Mouse (Mus musculus) erythroblast, embryonic 14.5 days (primary cell): ENCODE results near the gene Prkn.

Experiments
- GATA1 ChIP-seq: IDR thresholded peaks from 2 replicates; pipeline ENCODE4 v1.6.1; 2012; ENCODE audit warnings: low read length, inconsistent platforms, mixed read lengths
- TAL1 ChIP-seq: IDR thresholded peaks from 3 replicates; pipeline ENCODE4 v1.6.1; 2012; ENCODE audit warnings: low read length, inconsistent platforms, mixed read lengths

DNA sequence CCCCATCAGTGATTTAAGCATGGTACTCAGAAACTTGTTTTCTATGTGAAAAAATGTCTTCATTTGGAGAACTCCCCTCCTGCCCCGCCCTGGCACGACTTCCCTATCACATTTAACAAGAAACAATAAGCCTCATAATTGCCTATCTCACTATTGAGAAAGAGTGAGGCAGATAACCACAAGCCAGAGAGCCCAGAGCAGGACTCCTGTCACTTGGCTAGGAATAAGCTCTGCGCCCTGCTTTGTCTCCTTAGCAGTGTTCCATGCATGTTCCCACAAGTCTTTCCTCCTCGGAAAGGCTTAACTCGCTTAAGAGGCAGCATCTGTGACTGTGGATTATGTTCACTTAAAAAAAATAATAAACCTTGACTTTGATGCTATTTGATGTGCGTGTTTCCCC lies 798.3 kb downstream of the Prkn start:
- TF ChIP-seq TAL1 (no peak), GATA1 (no peak)
